In genomic region chr8:45355809-45356208, GRCm38 (mm10) we compare ENCODE assay signal across 26 mouse cellular contexts. TPM values are rescaled to one million over a fixed set of nuclear protein-coding genes. Genes with fewer than 3 reads are reported as not detected.
DNase-seq lines count a peak whose midpoint lies in the region; ATAC-seq and TF ChIP-seq lines count a peak whose summit lies in the region.
"Had no signal": no experiment of that assay in that cellular context is flagged by ENCODE, and none has a peak within 500 bp of the region (broad histone marks: within the 10 kb centered on the region; RNA-seq: fewer than 3 reads in every experiment).

No protein-coding gene starts in this region.

- WGBS in kidney, embryonic 14.5 days: 72% methylated on average over 6 of the region's 6 CpGs
- WGBS in kidney, postnatal 0 days: 60% methylated on average over 6 of the region's 6 CpGs
- 73% methylated on average over 6 of the region's 6 CpGs for WGBS in stomach, embryonic 16.5 days
- 74% methylated on average over 6 of the region's 6 CpGs for WGBS in midbrain, embryonic 16.5 days

- peaks cover 23% of the 10 kb centered on the region; the same call in 1 of the 2 replicates for H3K36me3 ChIP-seq in kidney, embryonic 14.5 days (ENCODE audit: control insufficient read depth, insufficient read depth, low read length)
- H3K36me3 ChIP-seq in kidney, postnatal 0 days (ENCODE audit: insufficient read depth, low read length): peaks cover 10% of the 10 kb centered on the region; the same call in 1 of the 2 replicates
- H3K36me3 ChIP-seq in stomach, embryonic 16.5 days (ENCODE audit: control insufficient read depth, insufficient read depth, low read length): peaks cover 9% of the 10 kb centered on the region; the same call in 1 of the 2 replicates
- H3K36me3 ChIP-seq in midbrain, embryonic 16.5 days (ENCODE audit: control insufficient read depth, insufficient read depth, low read length): no peaks in the 10 kb centered on the region; the same call in 1 of the 2 replicates
- H3K36me3 ChIP-seq: G1E; heart, embryonic 15.5 days had no signal

- peak; percentile 48 for DNase-seq in heart, adult 11 months
- DNase-seq in heart, adult 9 months (ENCODE audit: low spot score in 2 of 2): no peak
- DNase-seq in kidney, adult 11 months: no peak
- DNase-seq in kidney, postnatal 0 days (ENCODE audit: low spot score): no peak
- DNase-seq: adrenal gland, adult 8-10 months; adrenal gland, postnatal 36 days; B cell, adult 2 months; cerebellum, adult 2 months; cerebellum, postnatal 14 days; embryo, embryonic 11 days; gastrocnemius, postnatal 36 days; heart, adult 18-20 months; heart, postnatal 14 days had no signal

- H3K4me1 ChIP-seq in kidney, embryonic 14.5 days (ENCODE audit: control insufficient read depth, insufficient read depth, low read length): 0 out of 2 replicates have a peak, but pooled peaks cover 2% of the 10 kb centered on the region
- H3K4me1 ChIP-seq in kidney, postnatal 0 days (replicated peaks; ENCODE audit: insufficient read depth, low read length): 0 out of 2 replicates have a peak, but pooled peaks cover 8% of the 10 kb centered on the region
- H3K4me1 ChIP-seq in stomach, embryonic 16.5 days (ENCODE audit: control insufficient read depth, insufficient read depth, low read length): peaks cover 11% of the 10 kb centered on the region; the same call in 1 of the 2 replicates
- peaks cover 10% of the 10 kb centered on the region for H3K4me1 ChIP-seq in midbrain, embryonic 16.5 days (ENCODE audit: control insufficient read depth, insufficient read depth, low read length)
- H3K4me1 ChIP-seq: embryonic facial prominence, embryonic 15.5 days; heart, embryonic 15.5 days had no signal

- no peak overlapping the region for H3K4me3 ChIP-seq in kidney, embryonic 14.5 days (ENCODE audit: low read length)
- H3K4me3 ChIP-seq in kidney, postnatal 0 days (replicated peaks; ENCODE audit: low read depth, low read length): no peak overlapping the region
- H3K4me3 ChIP-seq in stomach, embryonic 16.5 days (replicated peaks; ENCODE audit: low read length): no peak overlapping the region
- no peak overlapping the region for H3K4me3 ChIP-seq in midbrain, embryonic 16.5 days (ENCODE audit: low read depth, low read length)
- H3K4me3 ChIP-seq: embryonic facial prominence, embryonic 15.5 days; erythroblast, embryonic 14.5 days; forebrain, embryonic 10.5 days; heart, embryonic 15.5 days; hindbrain, embryonic 10.5 days had no signal

- H3K27ac ChIP-seq in kidney, embryonic 14.5 days (ENCODE audit: low read depth, low read length): peak overlapping the region; percentile 67; the same call in 1 of the 2 replicates
- peak overlapping the region; percentile 51; the same call in 1 of the 2 replicates for H3K27ac ChIP-seq in kidney, postnatal 0 days
- H3K27ac ChIP-seq in stomach, embryonic 16.5 days (ENCODE audit: low read length): no peak overlapping the region
- H3K27ac ChIP-seq in midbrain, embryonic 16.5 days (ENCODE audit: low read length): no peak overlapping the region
- H3K27ac ChIP-seq: embryonic facial prominence, embryonic 15.5 days; forebrain, embryonic 10.5 days; heart, embryonic 15.5 days; hindbrain, embryonic 10.5 days had no signal

- no peak overlapping the region for H3K9ac ChIP-seq in kidney, embryonic 14.5 days (ENCODE audit: low read depth, low read length)
- no peak overlapping the region for H3K9ac ChIP-seq in kidney, postnatal 0 days (ENCODE audit: low read depth, low read length)
- no peak overlapping the region for H3K9ac ChIP-seq in stomach, embryonic 16.5 days (ENCODE audit: low read length)
- no peak overlapping the region for H3K9ac ChIP-seq in midbrain, embryonic 16.5 days (ENCODE audit: low read depth, low read length)
- H3K9ac ChIP-seq: embryonic facial prominence, embryonic 15.5 days; heart, embryonic 15.5 days had no signal

- no peaks in the 10 kb centered on the region for H3K9me3 ChIP-seq in kidney, embryonic 14.5 days (ENCODE audit: control insufficient read depth, low read length)
- H3K9me3 ChIP-seq in kidney, postnatal 0 days (replicated peaks; ENCODE audit: low read length): no peaks in the 10 kb centered on the region
- no peaks in the 10 kb centered on the region for H3K9me3 ChIP-seq in stomach, embryonic 16.5 days (replicated peaks; ENCODE audit: control insufficient read depth, low read length)
- H3K9me3 ChIP-seq in midbrain, embryonic 16.5 days (replicated peaks; ENCODE audit: control insufficient read depth, low read length, poor library complexity, severe bottlenecking): no peaks in the 10 kb centered on the region
- H3K9me3 ChIP-seq: embryonic facial prominence, embryonic 15.5 days; forebrain, embryonic 10.5 days; heart, embryonic 15.5 days; hindbrain, embryonic 10.5 days had no signal

- H3K4me2 ChIP-seq in kidney, embryonic 14.5 days (replicated peaks; ENCODE audit: low read depth, low read length): no peak overlapping the region; the same call in 1 of the 2 replicates
- H3K4me2 ChIP-seq in kidney, postnatal 0 days (ENCODE audit: low read length): no peak overlapping the region
- 0 out of 2 replicates have a peak overlapping the region, but pooled peaks have one; percentile 21 for H3K4me2 ChIP-seq in stomach, embryonic 16.5 days (ENCODE audit: low read depth, low read length)
- no peak overlapping the region for H3K4me2 ChIP-seq in midbrain, embryonic 16.5 days (ENCODE audit: low read length)
- H3K4me2 ChIP-seq: embryonic facial prominence, embryonic 15.5 days; heart, embryonic 11.5 days; heart, embryonic 15.5 days had no signal

- no peaks in the 10 kb centered on the region for H3K27me3 ChIP-seq in kidney, embryonic 14.5 days (ENCODE audit: control insufficient read depth, insufficient read depth, low read length)
- no peaks in the 10 kb centered on the region for H3K27me3 ChIP-seq in kidney, postnatal 0 days (ENCODE audit: insufficient read depth, low read length)
- H3K27me3 ChIP-seq in stomach, embryonic 16.5 days (ENCODE audit: control insufficient read depth, insufficient read depth, low read length): no peaks in the 10 kb centered on the region
- H3K27me3 ChIP-seq in midbrain, embryonic 16.5 days (ENCODE audit: control insufficient read depth, insufficient read depth, low read depth, low read length): no peaks in the 10 kb centered on the region
- H3K27me3 ChIP-seq: embryonic facial prominence, embryonic 15.5 days; heart, embryonic 15.5 days had no signal

- no peak for TF ChIP-seq CTCF in kidney, postnatal 0 days (IDR thresholded peaks at IDR 0.05; ENCODE audit: low read depth)

- ATAC-seq in kidney, embryonic 14.5 days (ENCODE audit: low FRiP score, low TSS enrichment): no peak
- ATAC-seq in kidney, postnatal 0 days (replicated peaks; ENCODE audit: low FRiP score, low read depth): no peak
- ATAC-seq in stomach, embryonic 16.5 days (ENCODE audit: insufficient read depth, low FRiP score): no peak
- no peak for ATAC-seq in midbrain, embryonic 16.5 days
- ATAC-seq: CD4-positive, CD25-positive, alpha-beta regulatory T cell, adult 4 months; forebrain, embryonic 14.5 days had no signal

RNA-seq across cellular contexts. Expression of gene Cyp4v3, which starts 22.8 kb away (rescaled TPM):
- polyA plus RNA-seq in kidney, embryonic 14.5 days (2014; fragmentation: Nextera tagmentation; extraction: Ambion mirVana): 0.83 and 1.2 TPM in 2 replicates
- 3.6 and 3.9 TPM in 2 replicates for polyA plus RNA-seq in kidney, postnatal 0 days (2015; fragmentation: Nextera tagmentation; extraction: Ambion mirVana)
- 5.6 and 5.7 TPM in 2 replicates for polyA plus RNA-seq in stomach, embryonic 16.5 days (2015; fragmentation: Nextera tagmentation; extraction: Ambion mirVana)
- polyA plus RNA-seq in midbrain, embryonic 16.5 days (2015; fragmentation: Nextera tagmentation; extraction: Ambion mirVana): 1.3 and 1.4 TPM in 2 replicates
- polyA plus RNA-seq: erythroblast, embryonic 14.5 days; G1E had no signal

RNA-seq across cellular contexts. Expression of gene Fam149a, which starts 26.3 kb away (rescaled TPM):
- 47.5 and 62.8 TPM in 2 replicates for polyA plus RNA-seq in kidney, embryonic 14.5 days (2014; fragmentation: Nextera tagmentation; extraction: Ambion mirVana)
- polyA plus RNA-seq in kidney, postnatal 0 days (2015; fragmentation: Nextera tagmentation; extraction: Ambion mirVana): 52.3 and 57.8 TPM in 2 replicates
- polyA plus RNA-seq in stomach, embryonic 16.5 days (2015; fragmentation: Nextera tagmentation; extraction: Ambion mirVana): 15.2 and 16.7 TPM in 2 replicates
- 11.5 and 12.9 TPM in 2 replicates for polyA plus RNA-seq in midbrain, embryonic 16.5 days (2015; fragmentation: Nextera tagmentation; extraction: Ambion mirVana)
- polyA plus RNA-seq: CD4-positive, CD25-positive, alpha-beta regulatory T cell, adult 4 months; G1E had no signal

RNA-seq across cellular contexts. Expression of gene Gm45753, which starts 47.5 kb away (rescaled TPM):
- 0.10 TPM in 1 of 2 replicates, not detected in the other for polyA plus RNA-seq in kidney, embryonic 14.5 days (2014; fragmentation: Nextera tagmentation; extraction: Ambion mirVana)
- polyA plus RNA-seq in kidney, postnatal 0 days (2015; fragmentation: Nextera tagmentation; extraction: Ambion mirVana): 0.43 and 0.71 TPM in 2 replicates
- polyA plus RNA-seq in stomach, embryonic 16.5 days (2015; fragmentation: Nextera tagmentation; extraction: Ambion mirVana): 0.96 and 1.0 TPM in 2 replicates
- polyA plus RNA-seq in midbrain, embryonic 16.5 days (2015; fragmentation: Nextera tagmentation; extraction: Ambion mirVana): not detected in 2 replicates
- polyA plus RNA-seq: CD4-positive, CD25-positive, alpha-beta regulatory T cell, adult 4 months; cerebellum, adult 2 months; embryonic facial prominence, embryonic 11.5 days; erythroblast, embryonic 14.5 days; forebrain, embryonic 10.5 days; forebrain, embryonic 14.5 days; G1E; heart, embryonic 11.5 days; heart, embryonic 15.5 days; hindbrain, embryonic 10.5 days had no signal

RNA-seq across cellular contexts. Expression of gene Tlr3, which starts 55.1 kb away (rescaled TPM):
- 2.1 and 3.8 TPM in 2 replicates for polyA plus RNA-seq in kidney, embryonic 14.5 days (2014; fragmentation: Nextera tagmentation; extraction: Ambion mirVana)
- 4.6 and 4.7 TPM in 2 replicates for polyA plus RNA-seq in kidney, postnatal 0 days (2015; fragmentation: Nextera tagmentation; extraction: Ambion mirVana)
- 3.3 and 3.9 TPM in 2 replicates for polyA plus RNA-seq in stomach, embryonic 16.5 days (2015; fragmentation: Nextera tagmentation; extraction: Ambion mirVana)
- polyA plus RNA-seq in midbrain, embryonic 16.5 days (2015; fragmentation: Nextera tagmentation; extraction: Ambion mirVana): 1.0 and 1.4 TPM in 2 replicates
- polyA plus RNA-seq: erythroblast, embryonic 14.5 days; G1E had no signal

Comparison
In these comparisons a context has a peak if more than half of its experiments do, and no peak if none do; other contexts are left out.
1. H3K27ac ChIP-seq: peak in kidney, embryonic 14.5 days (single experiment) and kidney, postnatal 0 days (single experiment); none in stomach, embryonic 16.5 days (single experiment) and midbrain, embryonic 16.5 days (single experiment).